Mouse (Mus musculus) limb, embryonic 15.5 days (tissue): ENCODE results near the gene Samd10. TPM values are rescaled to one million over a fixed set of nuclear protein-coding genes. Genes with fewer than 3 reads are reported as not detected.
A peak's percentile ranks its signal among the peaks of the same experiment; 100 is the strongest.

Source experiments
- ATAC-seq: fragments of 200-750 bp; cut with Nextera tagmentation; 2 replicates; pipeline ENCODE4 v1.8.0; 2017; ENCODE audit warnings: low read depth, moderate TSS enrichment; ENCODE audit not compliant: insufficient number of reproducible peaks, low FRiP score, low TSS enrichment
- H3K27ac ChIP-seq: fragments of 300-500 bp; sonication (generic); 2 replicates; pipeline ENCODE4 v1.5.1; 2015; ENCODE audit warnings: moderate library complexity, mild to moderate bottlenecking, inconsistent platforms
- H3K27me3 ChIP-seq: fragments of 300-500 bp; sonication (generic); 2 replicates; pipeline ENCODE4 v1.6.1; 2015; ENCODE audit warnings: inconsistent platforms
- H3K36me3 ChIP-seq: fragments of 300-500 bp; sonication (generic); 2 replicates; pipeline ENCODE4 v1.6.1; 2015; ENCODE audit warnings: inconsistent platforms
- H3K4me1 ChIP-seq: fragments of 300-500 bp; sonication (generic); 2 replicates; pipeline ENCODE4 v1.6.1; 2015; ENCODE audit warnings: inconsistent platforms
- H3K4me2 ChIP-seq: fragments of 300-500 bp; sonication (generic); 2 replicates; pipeline ENCODE4 v1.6.1; 2015; ENCODE audit warnings: mild to moderate bottlenecking, inconsistent platforms
- H3K4me3 ChIP-seq: fragments of 300-500 bp; sonication (generic); 2 replicates; pipeline ENCODE4 v1.5.1; 2015; ENCODE audit warnings: mild to moderate bottlenecking, inconsistent platforms
- H3K9ac ChIP-seq: fragments of 300-500 bp; sonication (generic); 2 replicates; pipeline ENCODE4 v1.6.1; 2015; ENCODE audit warnings: inconsistent platforms
- H3K9me3 ChIP-seq: fragments of 300-500 bp; sonication (generic); 2 replicates; pipeline ENCODE4 v1.6.1; 2016; ENCODE audit warnings: inconsistent platforms
- WGBS: fragments of 180-500 bp; shearing (Covaris S2); methylation state at CpG from one replicate; pipeline ENCODE4 v1.1.7; 2015; 5-methylcytosine and 5-hydroxymethylcytosine counted together
- polyA plus RNA-seq: library from polyadenylated mRNA; unstranded; fragments of >200 nt; fragmentation: Nextera tagmentation; extraction: Ambion mirVana; gene quantifications from 2 replicates; pipeline ENCODE4 v1.2.1, GENCODE M21; 2015

The Samd10 gene
- 11.0 TPM in 2 replicates for polyA plus RNA-seq

GRCm38 (mm10) chr2:181598454-181599351 lies at the start of gene Samd10:
Samd10 (minus strand) TSS chr2:181599212.
- Histone ChIP-seq H3K27me3 (peaks cover 17% of the 10 kb centered on the region; the same call in 1 of the 2 replicates), H3K4me3 (peak within 1 kb of the TSS; percentile 58), H3K36me3 (no peaks in the 10 kb centered on the region), H3K4me2 (peak within 1 kb of the TSS; percentile 95), H3K27ac (peak within 1 kb of the TSS; percentile 54), H3K4me1 (peaks cover 26% of the 10 kb centered on the region), H3K9me3 (no peaks in the 10 kb centered on the region), H3K9ac (peak within 1 kb of the TSS; percentile 46)
- ATAC-seq, result 0 out of 2 replicates have a peak, but pooled peaks have one; percentile 23
- WGBS, result 2% methylated on average over 71 of the region's 71 CpGs

GRCm38 (mm10) chr2:181646626-181647472 lies 47.8 kb upstream of the Samd10 start:
- WGBS, result 82% methylated on average over 6 of the region's 6 CpGs
- H3K36me3 ChIP-seq, result peaks cover 77% of the 10 kb centered on the region
- H3K4me2 ChIP-seq, result no peak overlapping the region
- no peak overlapping the region for H3K27ac ChIP-seq
- no peak overlapping the region for H3K4me3 ChIP-seq
- no peaks in the 10 kb centered on the region for H3K9me3 ChIP-seq
- no peak overlapping the region for H3K9ac ChIP-seq
- no peak for ATAC-seq
- no peaks in the 10 kb centered on the region for H3K27me3 ChIP-seq
- H3K4me1 ChIP-seq, result no peaks in the 10 kb centered on the region

GRCm38 (mm10) chr2:181645666-181646065 lies 46.7 kb upstream of the Samd10 start:
- H3K9me3 ChIP-seq, result no peaks in the 10 kb centered on the region
- H3K27me3 ChIP-seq, result no peaks in the 10 kb centered on the region
- no peaks in the 10 kb centered on the region for H3K4me1 ChIP-seq
- no peak overlapping the region for H3K4me2 ChIP-seq
- 45% methylated on average over 3 of the region's 3 CpGs for WGBS
- no peak overlapping the region for H3K9ac ChIP-seq
- no peak overlapping the region for H3K27ac ChIP-seq
- H3K4me3 ChIP-seq, result no peak overlapping the region
- ATAC-seq, result no peak
- H3K36me3 ChIP-seq, result peaks cover 77% of the 10 kb centered on the region

GRCm38 (mm10) chr2:181644361-181644760 lies 45.3 kb upstream of the Samd10 start:
- no peak overlapping the region for H3K4me2 ChIP-seq
- peaks cover 72% of the 10 kb centered on the region for H3K36me3 ChIP-seq
- no peaks in the 10 kb centered on the region for H3K27me3 ChIP-seq
- H3K27ac ChIP-seq, result no peak overlapping the region
- WGBS, result 91% methylated on average over 2 of the region's 2 CpGs
- no peaks in the 10 kb centered on the region for H3K4me1 ChIP-seq
- no peaks in the 10 kb centered on the region for H3K9me3 ChIP-seq
- H3K9ac ChIP-seq, result no peak overlapping the region
- ATAC-seq, result no peak
- no peak overlapping the region for H3K4me3 ChIP-seq

GRCm38 (mm10) chr2:181635865-181636264 lies 36.9 kb upstream of the Samd10 start:
- WGBS, result 84% methylated on average over 3 of the region's 3 CpGs
- Histone ChIP-seq H3K4me1 (no peaks in the 10 kb centered on the region), H3K36me3 (peaks cover 73% of the 10 kb centered on the region), H3K4me3 (no peak overlapping the region), H3K27me3 (no peaks in the 10 kb centered on the region), H3K9me3 (no peaks in the 10 kb centered on the region), H3K27ac (no peak overlapping the region), H3K4me2 (no peak overlapping the region), H3K9ac (no peak overlapping the region)
- ATAC-seq, result no peak

GRCm38 (mm10) chr2:181632624-181633023 lies 33.6 kb upstream of the Samd10 start:
- ATAC-seq, result no peak
- Histone ChIP-seq H3K9me3 (no peaks in the 10 kb centered on the region), H3K9ac (no peak overlapping the region), H3K4me3 (no peak overlapping the region), H3K4me2 (no peak overlapping the region), H3K36me3 (peaks cover 65% of the 10 kb centered on the region), H3K4me1 (no peaks in the 10 kb centered on the region), H3K27me3 (no peaks in the 10 kb centered on the region), H3K27ac (no peak overlapping the region)
- 91% methylated on average over 6 of the region's 6 CpGs for WGBS

- Histone ChIP-seq H3K27ac (no peak overlapping the region), H3K9me3 (no peaks in the 10 kb centered on the region), H3K4me2 (no peak overlapping the region), H3K27me3 (no peaks in the 10 kb centered on the region), H3K4me3 (no peak overlapping the region), H3K9ac (no peak overlapping the region), H3K36me3 (peaks cover 49% of the 10 kb centered on the region), H3K4me1 (no peaks in the 10 kb centered on the region)
- ATAC-seq, result no peak
Observed at GRCm38 (mm10) chr2:181628471-181628870, 29.5 kb upstream of the Samd10 start.

GRCm38 (mm10) chr2:181623401-181623800 lies 24.4 kb upstream of the Samd10 start:
- H3K36me3 ChIP-seq, result peaks cover 64% of the 10 kb centered on the region
- no peak overlapping the region for H3K27ac ChIP-seq
- ATAC-seq, result no peak
- no peak overlapping the region for H3K4me2 ChIP-seq
- H3K4me3 ChIP-seq, result no peak overlapping the region
- H3K4me1 ChIP-seq, result no peaks in the 10 kb centered on the region
- no peaks in the 10 kb centered on the region for H3K27me3 ChIP-seq
- H3K9me3 ChIP-seq, result no peaks in the 10 kb centered on the region
- H3K9ac ChIP-seq, result no peak overlapping the region

- H3K27ac ChIP-seq, result no peak overlapping the region
- no peaks in the 10 kb centered on the region for H3K27me3 ChIP-seq
- H3K4me3 ChIP-seq, result no peak overlapping the region
- H3K9ac ChIP-seq, result no peak overlapping the region
- 85% methylated on average over 5 of the region's 5 CpGs for WGBS
- no peak for ATAC-seq
- peaks cover 49% of the 10 kb centered on the region for H3K36me3 ChIP-seq
- no peaks in the 10 kb centered on the region for H3K9me3 ChIP-seq
- no peaks in the 10 kb centered on the region for H3K4me1 ChIP-seq
- H3K4me2 ChIP-seq, result no peak overlapping the region
Observed at GRCm38 (mm10) chr2:181618761-181619495, 19.9 kb upstream of the Samd10 start.

- Histone ChIP-seq H3K36me3 (no peaks in the 10 kb centered on the region), H3K9ac (no peak overlapping the region), H3K27ac (no peak overlapping the region), H3K4me1 (peaks cover 26% of the 10 kb centered on the region), H3K4me2 (peak overlapping the region; percentile 63; the same call in 1 of the 2 replicates), H3K9me3 (no peaks in the 10 kb centered on the region), H3K27me3 (peaks cover 17% of the 10 kb centered on the region; the same call in 1 of the 2 replicates), H3K4me3 (peak overlapping the region; percentile 93; the same call in 1 of the 2 replicates)
- no peak for ATAC-seq
- 77% methylated on average over 4 of the region's 4 CpGs for WGBS
Observed at GRCm38 (mm10) chr2:181602367-181602766, 3.4 kb upstream of the Samd10 start.

- H3K9me3 ChIP-seq, result no peaks in the 10 kb centered on the region
- H3K4me3 ChIP-seq, result peak overlapping the region; percentile 93
- H3K27me3 ChIP-seq, result peaks cover 17% of the 10 kb centered on the region; the same call in 1 of the 2 replicates
- peak overlapping the region; percentile 92 for H3K9ac ChIP-seq
- peak overlapping the region; percentile 80 for H3K27ac ChIP-seq
- 23% methylated on average over 10 of the region's 10 CpGs for WGBS
- ATAC-seq, result no peak
- no peaks in the 10 kb centered on the region for H3K36me3 ChIP-seq
- H3K4me1 ChIP-seq, result peaks cover 26% of the 10 kb centered on the region
- peak overlapping the region; percentile 63 for H3K4me2 ChIP-seq
Observed at GRCm38 (mm10) chr2:181601751-181602145, 2.7 kb upstream of the Samd10 start.
